Mouse (Mus musculus): ENCODE measurements at regions not wholly inside any gene's neighbourhood (a gene's known extent, or its start where the extent isn't known, plus 50 kb on each side); places are given as distances from the start of the nearest gene placed in this dataset.
A peak's percentile ranks its signal among the peaks of the same experiment; 100 is the strongest.

- TF ChIP-seq CTCF (IDR thresholded peaks at IDR 0.05; ENCODE audit: control insufficient read depth, insufficient read depth, insufficient read length) (no peak), MYOG (IDR thresholded peaks at IDR 0.05; ENCODE audit: control insufficient read depth, extremely low read depth, insufficient read length) (no peak), USF1 (IDR thresholded peaks at IDR 0.05; ENCODE audit: low read depth) (no peak), CEBPB (IDR thresholded peaks at IDR 0.05; ENCODE audit: low read depth) (peak; percentile 70), MAX (IDR thresholded peaks at IDR 0.05) (no peak), FOSL1 (IDR thresholded peaks at IDR 0.05; ENCODE audit: insufficient read depth, low read length, poor library complexity, severe bottlenecking) (no peak), MYOD1 (IDR thresholded peaks at IDR 0.05; ENCODE audit: control insufficient read depth, insufficient read length, low read depth) (no peak)
Measured at GRCm38 (mm10) chr1:183653878-183654277, 235.9 kb downstream of the Hhipl2 start.
